Mouse (Mus musculus) cerebellum, postnatal 4 days (tissue): Measurements from ENCODE around the gene Kcnh1.

ENCODE experiments used
- DNase-seq, 2 experiments: peaks; one replicate each; pipeline ENCODE4 v3.0.0; 2022; ENCODE audit warnings: low spot score in 2 of 2, mixed read lengths in 1 of 2

Gene Kcnh1

GRCm38 (mm10) chr1:192457037-192457436 lies 266.5 kb downstream of the Kcnh1 start:
- no peak for DNase-seq

- peak in 1 of 2 experiments; percentile 16 for DNase-seq
These were observed 267.1 kb downstream of the Kcnh1 start for GRCm38 (mm10) chr1:192457526-192458206.

- DNase-seq, result no peak
These were observed 273.2 kb downstream of the Kcnh1 start for GRCm38 (mm10) chr1:192463732-192464131.

- DNase-seq, result no peak
These were observed 281.8 kb downstream of the Kcnh1 start for GRCm38 (mm10) chr1:192472366-192472765.

GRCm38 (mm10) chr1:192473134-192473533 lies 282.6 kb downstream of the Kcnh1 start:
- DNase-seq, result no peak

GRCm38 (mm10) chr1:192476704-192477103 lies 286.1 kb downstream of the Kcnh1 start:
- no peak for DNase-seq

- DNase-seq, result no peak
These were observed 287.0 kb downstream of the Kcnh1 start for GRCm38 (mm10) chr1:192477556-192477955.

- DNase-seq, result no peak
These were observed 287.6 kb downstream of the Kcnh1 start for GRCm38 (mm10) chr1:192478176-192478575.

- no peak for DNase-seq
These were observed 289.7 kb downstream of the Kcnh1 start for GRCm38 (mm10) chr1:192480072-192480784.

GRCm38 (mm10) chr1:192481446-192481845 lies 290.9 kb downstream of the Kcnh1 start:
- no peak for DNase-seq

- DNase-seq, result no peak
These were observed 294.5 kb downstream of the Kcnh1 start for GRCm38 (mm10) chr1:192485030-192485429.

- DNase-seq, result no peak
These were observed 297.0 kb downstream of the Kcnh1 start for GRCm38 (mm10) chr1:192487571-192487970.

- DNase-seq, result no peak
These were observed 299.6 kb downstream of the Kcnh1 start for GRCm38 (mm10) chr1:192489908-192490825.

- no peak for DNase-seq
These were observed 306.9 kb downstream of the Kcnh1 start for GRCm38 (mm10) chr1:192497505-192497904.

- DNase-seq, result no peak
These were observed 311.4 kb downstream of the Kcnh1 start for GRCm38 (mm10) chr1:192502016-192502415.

GRCm38 (mm10) chr1:192502835-192503234 lies 312.3 kb downstream of the Kcnh1 start:
- no peak for DNase-seq

GRCm38 (mm10) chr1:192503651-192504050 lies 313.1 kb downstream of the Kcnh1 start:
- DNase-seq, result no peak

- DNase-seq, result no peak
These were observed 322.2 kb downstream of the Kcnh1 start for GRCm38 (mm10) chr1:192512821-192513220.

- no peak for DNase-seq
These were observed 324.8 kb downstream of the Kcnh1 start for GRCm38 (mm10) chr1:192515373-192515772.

- DNase-seq, result no peak
These were observed 329.1 kb downstream of the Kcnh1 start for GRCm38 (mm10) chr1:192519713-192520112.

GRCm38 (mm10) chr1:192520836-192521435 lies 330.4 kb downstream of the Kcnh1 start:
- DNase-seq, result no peak
